Mouse (Mus musculus) forebrain, embryonic 15.5 days (tissue): ENCODE measurements around the gene Prss46. TPM values are rescaled to one million over a fixed set of nuclear protein-coding genes. Genes with fewer than 3 reads are reported as not detected.

ENCODE experiments used
- ATAC-seq: fragments of 200-750 bp; cut with Nextera tagmentation; replicated peaks from 2 replicates; pipeline ENCODE4 v1.8.0; 2017; ENCODE audit warnings: mild to moderate bottlenecking, moderate TSS enrichment, moderate library complexity
- H3K27ac ChIP-seq: fragments of 300-500 bp; sonication (generic); replicated peaks from 2 replicates; pipeline ENCODE4 v1.5.1; 2015; ENCODE audit warnings: mild to moderate bottlenecking, inconsistent platforms
- H3K27me3 ChIP-seq: fragments of 300-500 bp; sonication (generic); 2 replicates; pipeline ENCODE4 v1.6.1; 2015; ENCODE audit warnings: inconsistent platforms
- H3K36me3 ChIP-seq: fragments of 300-500 bp; sonication (generic); 2 replicates; pipeline ENCODE4 v1.6.1; 2015; ENCODE audit warnings: mild to moderate bottlenecking, inconsistent platforms
- H3K4me1 ChIP-seq: fragments of 300-500 bp; sonication (generic); 2 replicates; pipeline ENCODE4 v1.6.1; 2015; ENCODE audit warnings: inconsistent platforms
- H3K4me2 ChIP-seq: fragments of 300-500 bp; sonication (generic); replicated peaks from 2 replicates; pipeline ENCODE4 v1.6.1; 2015; ENCODE audit warnings: mild to moderate bottlenecking, inconsistent platforms
- H3K4me3 ChIP-seq: fragments of 300-500 bp; sonication (generic); 2 replicates; pipeline ENCODE4 v1.5.1; 2015; ENCODE audit warnings: mild to moderate bottlenecking, inconsistent platforms
- H3K9ac ChIP-seq: fragments of 300-500 bp; sonication (generic); replicated peaks from 2 replicates; pipeline ENCODE4 v1.6.1; 2015; ENCODE audit warnings: mild to moderate bottlenecking, inconsistent platforms
- H3K9me3 ChIP-seq: fragments of 300-500 bp; sonication (generic); 2 replicates; pipeline ENCODE4 v1.6.1; 2016; ENCODE audit warnings: inconsistent platforms
- WGBS: fragments of 180-500 bp; shearing (Covaris S2); methylation state at CpG from one replicate; pipeline ENCODE4 v1.1.7; 2015; ENCODE audit warnings: mixed read lengths; 5-methylcytosine and 5-hydroxymethylcytosine counted together
- polyA plus RNA-seq: library from polyadenylated mRNA; unstranded; fragments of >200 nt; fragmentation: Nextera tagmentation; extraction: Ambion mirVana; gene quantifications from 2 replicates; pipeline ENCODE4 v1.2.1, GENCODE M21; 2015

The Prss46 gene
- polyA plus RNA-seq, 1 experiment from 2014 or later, result not detected

GRCm38 (mm10) chr9:110873681-110874659, 29.7 kb downstream of the Prss46 start:
- peaks cover 20% of the 10 kb centered on the region for H3K4me1 ChIP-seq
- peaks cover 15% of the 10 kb centered on the region; the same call in 1 of the 2 replicates for H3K27me3 ChIP-seq
- peak; percentile 39; the same call in 1 of the 2 replicates for ATAC-seq
- no peaks in the 10 kb centered on the region for H3K9me3 ChIP-seq
- 7% methylated on average over 40 of the region's 40 CpGs for WGBS
- peak overlapping the region; percentile 33 for H3K4me3 ChIP-seq
- no peak overlapping the region for H3K27ac ChIP-seq
- no peaks in the 10 kb centered on the region for H3K36me3 ChIP-seq
- H3K9ac ChIP-seq, result peak overlapping the region; percentile 38
- H3K4me2 ChIP-seq, result peak overlapping the region; percentile 53

- peak; percentile 37 for ATAC-seq
- Histone ChIP-seq H3K9me3 (no peaks in the 10 kb centered on the region), H3K4me1 (peaks cover 25% of the 10 kb centered on the region), H3K36me3 (no peaks in the 10 kb centered on the region), H3K4me2 (no peak overlapping the region), H3K27me3 (peaks cover 22% of the 10 kb centered on the region; the same call in 1 of the 2 replicates), H3K9ac (no peak overlapping the region), H3K27ac (no peak overlapping the region), H3K4me3 (no peak overlapping the region)
- WGBS, result 14% methylated on average over 3 of the region's 3 CpGs
Observed at GRCm38 (mm10) chr9:110874660-110875191, 30.4 kb downstream of the Prss46 start.

- Histone ChIP-seq H3K9me3 (no peaks in the 10 kb centered on the region), H3K27ac (no peak overlapping the region), H3K27me3 (peaks cover 28% of the 10 kb centered on the region)
Observed at GRCm38 (mm10) chr9:110875288-110875695, 31.0 kb downstream of the Prss46 start.

GRCm38 (mm10) chr9:110877353-110877752, 33.0 kb downstream of the Prss46 start:
- H3K27ac ChIP-seq, result no peak overlapping the region
- H3K27me3 ChIP-seq, result peaks cover 39% of the 10 kb centered on the region
- H3K4me2 ChIP-seq, result no peak overlapping the region
- no peak overlapping the region for H3K4me3 ChIP-seq
- H3K9me3 ChIP-seq, result no peaks in the 10 kb centered on the region
- no peak for ATAC-seq
- WGBS, result 94% methylated on average over 1 of the region's 1 CpGs
- no peaks in the 10 kb centered on the region for H3K36me3 ChIP-seq
- peaks cover 34% of the 10 kb centered on the region for H3K4me1 ChIP-seq
- H3K9ac ChIP-seq, result no peak overlapping the region

More at GRCm38 (mm10) chr9:110875288-110875695, 31.0 kb downstream of the Prss46 start:
- 23% methylated on average over 4 of the region's 6 CpGs for WGBS
- 0 out of 2 replicates have a peak, but pooled peaks have one; percentile 30 for ATAC-seq
- Histone ChIP-seq H3K4me1 (peaks cover 30% of the 10 kb centered on the region), H3K4me3 (no peak overlapping the region), H3K9ac (no peak overlapping the region), H3K36me3 (no peaks in the 10 kb centered on the region), H3K4me2 (no peak overlapping the region)

- Histone ChIP-seq H3K36me3 (no peaks in the 10 kb centered on the region), H3K4me3 (no peak overlapping the region), H3K4me1 (peaks cover 34% of the 10 kb centered on the region), H3K27ac (no peak overlapping the region), H3K9ac (no peak overlapping the region), H3K27me3 (peaks cover 34% of the 10 kb centered on the region), H3K9me3 (no peaks in the 10 kb centered on the region), H3K4me2 (no peak overlapping the region)
- WGBS, result 88% methylated on average over 5 of the region's 5 CpGs
- no peak for ATAC-seq
Observed at GRCm38 (mm10) chr9:110877888-110878287, 33.6 kb downstream of the Prss46 start.

GRCm38 (mm10) chr9:110879191-110879920, 35.0 kb downstream of the Prss46 start, which contains the start of gene Als2cl:
TSS of gene Als2cl (plus strand) at chr9:110879870.
- H3K27me3 ChIP-seq, result peaks cover 34% of the 10 kb centered on the region
- H3K4me1 ChIP-seq, result peaks cover 25% of the 10 kb centered on the region
- H3K27ac ChIP-seq, result no peak within 1 kb of the TSS
- H3K36me3 ChIP-seq, result no peaks in the 10 kb centered on the region
- ATAC-seq, result no peak
- H3K4me2 ChIP-seq, result peak within 1 kb of the TSS; percentile 89
- H3K9me3 ChIP-seq, result no peaks in the 10 kb centered on the region
- peak within 1 kb of the TSS; percentile 50 for H3K4me3 ChIP-seq
- 12% methylated on average over 12 of the region's 12 CpGs for WGBS
- peak within 1 kb of the TSS; percentile 39 for H3K9ac ChIP-seq

- Histone ChIP-seq H3K4me1 (peaks cover 18% of the 10 kb centered on the region), H3K27ac (no peak within 1 kb of the TSS), H3K9ac (peak within 1 kb of the TSS; percentile 39), H3K4me3 (peak within 1 kb of the TSS; percentile 50), H3K9me3 (no peaks in the 10 kb centered on the region), H3K27me3 (peaks cover 34% of the 10 kb centered on the region), H3K4me2 (peak within 1 kb of the TSS; percentile 89), H3K36me3 (no peaks in the 10 kb centered on the region)
- peak; percentile 58; the same call in 1 of the 2 replicates for ATAC-seq
- WGBS, result under 1% methylated on average over 54 of the region's 57 CpGs
Observed at GRCm38 (mm10) chr9:110879998-110880561, 35.8 kb downstream of the Prss46 start, which contains the start of gene Tmie. TSS of gene Tmie (minus strand) at chr9:110880113.

GRCm38 (mm10) chr9:110880772-110881171, 36.5 kb downstream of the Prss46 start:
- H3K4me3 ChIP-seq, result peak overlapping the region; percentile 50; the same call in 1 of the 2 replicates
- H3K9me3 ChIP-seq, result no peaks in the 10 kb centered on the region
- WGBS, result 71% methylated on average over 4 of the region's 4 CpGs
- no peak for ATAC-seq
- peaks cover 34% of the 10 kb centered on the region for H3K27me3 ChIP-seq
- peak overlapping the region; percentile 89 for H3K4me2 ChIP-seq
- no peak overlapping the region for H3K27ac ChIP-seq
- no peak overlapping the region for H3K9ac ChIP-seq
- peaks cover 14% of the 10 kb centered on the region for H3K4me1 ChIP-seq
- no peaks in the 10 kb centered on the region for H3K36me3 ChIP-seq

- 78% methylated on average over 7 of the region's 7 CpGs for WGBS
- no peak for ATAC-seq
- peaks cover 34% of the 10 kb centered on the region for H3K27me3 ChIP-seq
- H3K27ac ChIP-seq, result no peak overlapping the region
- no peaks in the 10 kb centered on the region for H3K36me3 ChIP-seq
- no peak overlapping the region for H3K4me2 ChIP-seq
- H3K9me3 ChIP-seq, result no peaks in the 10 kb centered on the region
- no peak overlapping the region for H3K4me3 ChIP-seq
- H3K4me1 ChIP-seq, result peaks cover 14% of the 10 kb centered on the region
- no peak overlapping the region for H3K9ac ChIP-seq
Observed at GRCm38 (mm10) chr9:110881953-110882352, 37.6 kb downstream of the Prss46 start.

- no peak for ATAC-seq
- H3K4me2 ChIP-seq, result no peak overlapping the region
- H3K27me3 ChIP-seq, result no peaks in the 10 kb centered on the region
- H3K36me3 ChIP-seq, result no peaks in the 10 kb centered on the region
- H3K9ac ChIP-seq, result no peak overlapping the region
- WGBS, result 70% methylated on average over 9 of the region's 9 CpGs
- no peak overlapping the region for H3K27ac ChIP-seq
- H3K4me3 ChIP-seq, result no peak overlapping the region
- no peaks in the 10 kb centered on the region for H3K9me3 ChIP-seq
- H3K4me1 ChIP-seq, result no peaks in the 10 kb centered on the region
Observed at GRCm38 (mm10) chr9:110887388-110888303, 43.3 kb downstream of the Prss46 start.

GRCm38 (mm10) chr9:110888935-110889334, 44.6 kb downstream of the Prss46 start:
- Histone ChIP-seq H3K27ac (no peak overlapping the region), H3K4me3 (no peak overlapping the region), H3K4me2 (no peak overlapping the region), H3K9me3 (no peaks in the 10 kb centered on the region), H3K4me1 (no peaks in the 10 kb centered on the region), H3K36me3 (no peaks in the 10 kb centered on the region), H3K9ac (no peak overlapping the region), H3K27me3 (no peaks in the 10 kb centered on the region)
- whole genome bisulfite sequencing, result 90% methylated on average over 14 of the region's 14 CpGs
- no peak for ATAC-seq
